ENCODE assay signal across 19 mouse cellular contexts in the genomic region with DNA sequence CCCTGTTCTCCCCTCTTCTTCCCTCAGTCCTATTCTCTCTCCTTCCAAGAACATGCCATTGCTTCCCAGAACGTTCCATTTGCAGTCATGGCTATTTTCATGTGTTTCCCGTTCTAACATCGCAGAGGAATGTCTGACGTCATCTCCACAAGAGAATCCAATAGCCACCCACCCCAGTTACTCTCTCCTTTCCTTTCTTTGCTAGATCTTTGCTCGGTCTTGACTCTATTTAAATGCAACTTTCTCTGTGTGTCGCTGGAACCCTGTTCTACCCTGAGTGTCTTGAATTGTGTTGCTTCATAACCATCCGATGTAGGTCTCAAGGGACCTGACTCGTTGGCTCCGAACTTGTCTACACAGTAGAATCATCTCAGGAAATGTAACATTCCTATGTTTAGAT. TPM values are rescaled to one million over a fixed set of nuclear protein-coding genes. Genes with fewer than 3 reads are reported as not detected.
DNase-seq lines count a peak whose midpoint lies in the region; ATAC-seq and TF ChIP-seq lines count a peak whose summit lies in the region.
"Had no signal": no experiment of that assay in that cellular context is flagged by ENCODE, and none has a peak within 500 bp of the region (broad histone marks: within the 10 kb centered on the region; RNA-seq: fewer than 3 reads in every experiment).

No protein-coding gene starts in this region.

- no peaks in the 10 kb centered on the region for H3K79me2 ChIP-seq in C2C12 (ENCODE audit: control insufficient read depth, insufficient read depth)

- peak; percentile 45 for DNase-seq in heart, adult 8-10 months (ENCODE audit: low spot score)
- peak; percentile 28 for DNase-seq in R1 (ENCODE audit: low read depth, low spot score)
- DNase-seq in adrenal gland, adult (ENCODE audit: inconsistent age in 2 of 2, low spot score in 1 of 2) = no peak
- DNase-seq in forebrain, embryonic 14.5 days (ENCODE audit: low spot score) = no peak
- DNase-seq: cerebellum, postnatal 36 days; kidney, adult 2 months; layer of hippocampus, postnatal 36 days; left cerebral cortex, postnatal 4 days; midbrain, embryonic 14.5 days; right cerebral cortex, postnatal 14 days; thymus, adult 18-20 months had no signal

- H3K4me3 ChIP-seq in heart, embryonic 12.5 days = no peak overlapping the region
- H3K4me3 ChIP-seq in C2C12 (ENCODE audit: insufficient read depth, poor library complexity, severe bottlenecking) = no peak overlapping the region
- H3K4me3 ChIP-seq in limb, embryonic 15.5 days = no peak overlapping the region
- H3K4me3 ChIP-seq in forebrain, embryonic 14.5 days (ENCODE audit: low read depth, low read length) = no peak overlapping the region
- H3K4me3 ChIP-seq: embryonic facial prominence, embryonic 13.5 days had no signal

- ATAC-seq in heart, embryonic 12.5 days (ENCODE audit: insufficient number of reproducible peaks, low FRiP score) = no peak
- ATAC-seq in limb, embryonic 15.5 days (ENCODE audit: insufficient number of reproducible peaks, low FRiP score, low TSS enrichment, low read depth) = peak; percentile 36; the same call in 1 of the 2 replicates
- no peak for ATAC-seq in forebrain, embryonic 14.5 days
- ATAC-seq: activated CD4-positive, CD25-positive, alpha-beta regulatory T cell, adult 4 months; hindbrain, postnatal 0 days had no signal

- no peaks in the 10 kb centered on the region for H3K9me3 ChIP-seq in heart, embryonic 12.5 days (replicated peaks)
- H3K9me3 ChIP-seq in limb, embryonic 15.5 days = no peaks in the 10 kb centered on the region
- no peaks in the 10 kb centered on the region for H3K9me3 ChIP-seq in forebrain, embryonic 14.5 days (replicated peaks; ENCODE audit: control insufficient read depth, low read length)
- H3K9me3 ChIP-seq: embryonic facial prominence, embryonic 13.5 days had no signal

- no peak overlapping the region for H3K4me2 ChIP-seq in heart, embryonic 12.5 days
- H3K4me2 ChIP-seq in limb, embryonic 15.5 days = no peak overlapping the region
- H3K4me2 ChIP-seq in forebrain, embryonic 14.5 days (ENCODE audit: low read length) = no peak overlapping the region
- H3K4me2 ChIP-seq: embryonic facial prominence, embryonic 13.5 days had no signal

- no peak for TF ChIP-seq CTCF in C2C12 (IDR thresholded peaks at IDR 0.05; ENCODE audit: control insufficient read depth, insufficient read depth, insufficient read length)

- H3K4me1 ChIP-seq in heart, embryonic 12.5 days (replicated peaks) = peaks cover 12% of the 10 kb centered on the region
- H3K4me1 ChIP-seq in limb, embryonic 15.5 days = peaks cover 31% of the 10 kb centered on the region
- no peaks in the 10 kb centered on the region for H3K4me1 ChIP-seq in forebrain, embryonic 14.5 days (ENCODE audit: control insufficient read depth, insufficient read depth, low read length)

- H3K9ac ChIP-seq in heart, embryonic 12.5 days = no peak overlapping the region
- H3K9ac ChIP-seq in limb, embryonic 15.5 days = no peak overlapping the region
- no peak overlapping the region for H3K9ac ChIP-seq in forebrain, embryonic 14.5 days (ENCODE audit: low read length)
- H3K9ac ChIP-seq: embryonic facial prominence, embryonic 13.5 days; liver, embryonic 14.5 days had no signal

- H3K79me3 ChIP-seq in C2C12 (ENCODE audit: low read depth) = no peaks in the 10 kb centered on the region

- no peak overlapping the region for H3K27ac ChIP-seq in heart, embryonic 12.5 days (ENCODE audit: poor library complexity, severe bottlenecking)
- H3K27ac ChIP-seq in limb, embryonic 15.5 days = peak overlapping the region; percentile 57; the same call in 1 of the 2 replicates
- no peak overlapping the region for H3K27ac ChIP-seq in forebrain, embryonic 14.5 days (ENCODE audit: low read depth, low read length)
- H3K27ac ChIP-seq: embryonic facial prominence, embryonic 13.5 days; hindbrain, postnatal 0 days; liver, embryonic 14.5 days had no signal

- H3K27me3 ChIP-seq in heart, embryonic 12.5 days (replicated peaks) = no peaks in the 10 kb centered on the region
- no peaks in the 10 kb centered on the region for H3K27me3 ChIP-seq in C2C12 (ENCODE audit: control insufficient read depth, insufficient read depth, insufficient read length)
- no peaks in the 10 kb centered on the region for H3K27me3 ChIP-seq in limb, embryonic 15.5 days
- H3K27me3 ChIP-seq in forebrain, embryonic 14.5 days (replicated peaks; ENCODE audit: control insufficient read depth, insufficient read depth, low read length) = no peaks in the 10 kb centered on the region
- H3K27me3 ChIP-seq: CH12.LX; embryonic facial prominence, embryonic 13.5 days had no signal

- H3ac ChIP-seq in C2C12 (ENCODE audit: control insufficient read depth, insufficient read length, low read depth) = no peak overlapping the region

- H3K36me3 ChIP-seq in heart, embryonic 12.5 days = no peaks in the 10 kb centered on the region
- no peaks in the 10 kb centered on the region for H3K36me3 ChIP-seq in C2C12 (ENCODE audit: control insufficient read depth, insufficient read depth)
- H3K36me3 ChIP-seq in limb, embryonic 15.5 days = no peaks in the 10 kb centered on the region
- no peaks in the 10 kb centered on the region for H3K36me3 ChIP-seq in forebrain, embryonic 14.5 days (ENCODE audit: control insufficient read depth, insufficient read depth, low read length)
- H3K36me3 ChIP-seq: embryonic facial prominence, embryonic 13.5 days had no signal

- 60% methylated on average over 9 of the region's 9 CpGs for WGBS in heart, embryonic 12.5 days
- 50% methylated on average over 9 of the region's 9 CpGs for WGBS in limb, embryonic 15.5 days
- WGBS in forebrain, embryonic 14.5 days = 91% methylated on average over 9 of the region's 9 CpGs

TF ChIP-seq in C2C12, 6 proteins besides CTCF, POLR2A, EP300 and RAD21:
- TF ChIP-seq MYOG (IDR thresholded peaks at IDR 0.05; ENCODE audit: control insufficient read depth, extremely low read depth, insufficient read length) = no peak
- no peak for TF ChIP-seq MYOD1 (IDR thresholded peaks at IDR 0.05; ENCODE audit: control insufficient read depth, insufficient read length, low read depth)
- TF ChIP-seq CEBPB (IDR thresholded peaks at IDR 0.05; ENCODE audit: low read depth) = peak; percentile 73
- TF ChIP-seq USF1 (IDR thresholded peaks at IDR 0.05; ENCODE audit: low read depth) = no peak
- TF ChIP-seq FOSL1 (IDR thresholded peaks at IDR 0.05; ENCODE audit: insufficient read depth, low read length, poor library complexity, severe bottlenecking) = no peak
TF ChIP-seq in C2C12: peak in this region for 1.

RNA-seq across cellular contexts. Expression of a gene that starts 55.2 kb away (rescaled TPM):
- 10 to 100 TPM in 1 of 4 experiments, 1 to 10 TPM in 3; 4.4 to 14.8 (median 7.6) TPM for total RNA-seq in heart, adult 8-10 months (2022)
- 45.9 and 48.3 TPM in 2 replicates for polyA plus RNA-seq in heart, embryonic 12.5 days (2016; fragmentation: Nextera tagmentation; extraction: Ambion mirVana)
- 15.0 TPM for polyA plus RNA-seq in C2C12 (2012; fragmentation: generic; extraction: Trizol)
- polyA plus RNA-seq in limb, embryonic 15.5 days (2015; fragmentation: Nextera tagmentation; extraction: Ambion mirVana) = 52.5 and 69.4 TPM in 2 replicates
- 9.7 and 10.7 TPM in 2 replicates for polyA plus RNA-seq in forebrain, embryonic 14.5 days (2014; fragmentation: Nextera tagmentation; extraction: Ambion mirVana)
- polyA plus RNA-seq: activated CD4-positive, CD25-positive, alpha-beta regulatory T cell, adult 4 months had no signal

Comparison
In these comparisons a context has a peak if more than half of its experiments do, and no peak if none do; other contexts are left out.
1. DNase-seq: peak in heart, adult 8-10 months (single experiment) and R1 (single experiment); none in adrenal gland, adult (0 of 2) and forebrain, embryonic 14.5 days (single experiment).